Mouse (Mus musculus): ENCODE measurements around the gene Gpr68. TPM values are rescaled to one million over a fixed set of nuclear protein-coding genes. Genes with fewer than 3 reads are reported as not detected.
A peak's percentile ranks its signal among the peaks of the same experiment; 100 is the strongest.

The Gpr68 gene
- polyA plus RNA-seq, 1 experiment from 2014 or later = 0.58 TPM

DNA sequence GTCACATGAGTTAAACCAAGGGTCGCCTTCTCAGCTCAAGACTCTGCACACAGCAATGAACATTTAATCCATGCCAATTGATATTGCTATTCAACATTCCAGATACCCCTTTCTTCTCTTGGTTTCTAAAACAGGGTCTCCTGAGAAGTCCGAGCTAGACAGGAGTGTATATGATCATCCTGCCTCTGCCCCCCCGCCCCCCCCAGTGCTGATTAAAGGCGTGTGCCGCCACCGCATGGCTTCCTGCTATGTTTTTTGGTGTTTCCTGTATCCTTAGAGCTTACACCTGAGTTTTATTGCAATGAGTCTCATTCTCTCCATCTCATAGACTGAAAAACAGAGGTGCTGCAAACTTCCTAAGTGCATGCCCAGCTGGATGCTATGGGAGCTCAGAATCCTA, 6.6 kb downstream of the Gpr68 start:
- H3K27me3 ChIP-seq (ENCODE audit: control insufficient read depth, insufficient read depth, low read depth, low read length) = peaks cover 32% of the 10 kb centered on the region
- no peak overlapping the region for H3K4me3 ChIP-seq (ENCODE audit: low read length)
- 68% methylated on average over 6 of the region's 6 CpGs for WGBS

DNA sequence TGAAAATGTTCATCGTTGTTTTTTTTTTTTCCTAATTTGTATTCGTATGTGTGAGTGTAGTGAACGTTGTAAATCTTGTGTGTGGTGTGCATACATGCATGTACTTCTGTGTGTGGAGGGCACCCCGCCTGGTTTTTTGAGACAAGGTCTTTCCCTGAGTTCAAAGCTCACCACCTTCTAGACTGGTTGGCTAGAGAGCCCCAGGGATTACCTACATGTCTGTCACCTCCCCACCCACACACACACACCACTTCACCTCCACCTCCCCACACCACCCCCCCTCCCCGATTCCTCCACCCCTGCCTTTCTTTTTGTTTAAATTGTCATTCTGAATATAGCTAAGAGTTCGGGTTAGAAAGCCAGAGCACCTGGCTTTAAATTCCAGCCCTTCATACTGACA, 7.1 kb downstream of the Gpr68 start:
- Histone ChIP-seq H3K9ac (ENCODE audit: low read length) (no peak overlapping the region), H3K4me3 (ENCODE audit: low read length) (no peak overlapping the region), H3K27me3 (ENCODE audit: control insufficient read depth, insufficient read depth, low read depth, low read length) (peaks cover 30% of the 10 kb centered on the region), H3K4me2 (ENCODE audit: low read depth, low read length) (no peak overlapping the region), H3K36me3 (ENCODE audit: control insufficient read depth, insufficient read depth, low read length) (no peaks in the 10 kb centered on the region), H3K4me1 (replicated peaks; ENCODE audit: control insufficient read depth, insufficient read depth, low read length) (peaks cover 8% of the 10 kb centered on the region), H3K27ac (ENCODE audit: low read length) (no peak overlapping the region), H3K9me3 (ENCODE audit: control insufficient read depth, low read length) (no peaks in the 10 kb centered on the region)
- 60% methylated on average over 6 of the region's 6 CpGs for whole genome bisulfite sequencing
- ATAC-seq (ENCODE audit: low read depth) = no peak

More for the DNA sequence above, 6.6 kb downstream of the Gpr68 start:
- ATAC-seq (ENCODE audit: low read depth) = no peak
- no peak overlapping the region for H3K4me2 ChIP-seq (ENCODE audit: low read depth, low read length)
- no peak overlapping the region for H3K27ac ChIP-seq (ENCODE audit: low read length)
- H3K36me3 ChIP-seq (ENCODE audit: control insufficient read depth, insufficient read depth, low read length) = no peaks in the 10 kb centered on the region
- peaks cover 8% of the 10 kb centered on the region for H3K4me1 ChIP-seq (replicated peaks; ENCODE audit: control insufficient read depth, insufficient read depth, low read length)
- no peak overlapping the region for H3K9ac ChIP-seq (ENCODE audit: low read length)
- no peaks in the 10 kb centered on the region for H3K9me3 ChIP-seq (ENCODE audit: control insufficient read depth, low read length)

DNA sequence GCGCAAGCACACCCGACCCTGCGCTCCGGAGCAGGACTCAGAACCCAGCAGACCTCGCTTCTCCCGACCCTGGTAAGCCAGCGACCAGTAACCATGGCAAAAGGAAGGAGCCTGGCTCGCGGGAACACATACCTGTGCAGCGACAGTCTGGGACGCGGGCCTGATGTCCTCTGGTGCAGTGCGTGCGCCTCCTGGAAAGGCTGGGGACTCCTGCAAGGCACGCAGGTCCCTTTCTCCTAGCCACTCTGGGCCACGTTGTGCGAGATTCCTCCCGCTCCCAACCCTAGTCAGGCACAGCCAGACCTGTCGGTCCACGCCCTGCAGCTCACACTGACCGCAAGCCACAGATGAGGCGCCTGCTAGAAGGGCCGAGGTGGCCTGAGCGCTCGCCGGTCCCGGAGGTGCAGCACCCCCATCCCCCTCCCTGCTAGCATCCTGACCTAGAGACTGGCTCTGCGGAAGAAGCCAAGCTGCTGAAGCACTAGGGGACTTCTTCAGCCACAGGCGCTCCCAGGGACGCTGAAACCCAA, 8.8 kb downstream of the Gpr68 start:
- Histone ChIP-seq H3K27ac (ENCODE audit: low read length) (no peak overlapping the region), H3K27me3 (ENCODE audit: control insufficient read depth, insufficient read depth, low read depth, low read length) (peaks cover 30% of the 10 kb centered on the region), H3K4me1 (replicated peaks; ENCODE audit: control insufficient read depth, insufficient read depth, low read length) (peaks cover 8% of the 10 kb centered on the region), H3K9me3 (ENCODE audit: control insufficient read depth, low read length) (no peaks in the 10 kb centered on the region), H3K4me2 (ENCODE audit: low read depth, low read length) (peak overlapping the region; percentile 30), H3K4me3 (ENCODE audit: low read length) (peak overlapping the region; percentile 29), H3K36me3 (ENCODE audit: control insufficient read depth, insufficient read depth, low read length) (no peaks in the 10 kb centered on the region), H3K9ac (ENCODE audit: low read length) (peak overlapping the region; percentile 13; the same call in 1 of the 2 replicates)
- WGBS = 1% methylated on average over 30 of the region's 30 CpGs
- ATAC-seq (ENCODE audit: low read depth) = peak; percentile 15; the same call in 1 of the 2 replicates

DNA sequence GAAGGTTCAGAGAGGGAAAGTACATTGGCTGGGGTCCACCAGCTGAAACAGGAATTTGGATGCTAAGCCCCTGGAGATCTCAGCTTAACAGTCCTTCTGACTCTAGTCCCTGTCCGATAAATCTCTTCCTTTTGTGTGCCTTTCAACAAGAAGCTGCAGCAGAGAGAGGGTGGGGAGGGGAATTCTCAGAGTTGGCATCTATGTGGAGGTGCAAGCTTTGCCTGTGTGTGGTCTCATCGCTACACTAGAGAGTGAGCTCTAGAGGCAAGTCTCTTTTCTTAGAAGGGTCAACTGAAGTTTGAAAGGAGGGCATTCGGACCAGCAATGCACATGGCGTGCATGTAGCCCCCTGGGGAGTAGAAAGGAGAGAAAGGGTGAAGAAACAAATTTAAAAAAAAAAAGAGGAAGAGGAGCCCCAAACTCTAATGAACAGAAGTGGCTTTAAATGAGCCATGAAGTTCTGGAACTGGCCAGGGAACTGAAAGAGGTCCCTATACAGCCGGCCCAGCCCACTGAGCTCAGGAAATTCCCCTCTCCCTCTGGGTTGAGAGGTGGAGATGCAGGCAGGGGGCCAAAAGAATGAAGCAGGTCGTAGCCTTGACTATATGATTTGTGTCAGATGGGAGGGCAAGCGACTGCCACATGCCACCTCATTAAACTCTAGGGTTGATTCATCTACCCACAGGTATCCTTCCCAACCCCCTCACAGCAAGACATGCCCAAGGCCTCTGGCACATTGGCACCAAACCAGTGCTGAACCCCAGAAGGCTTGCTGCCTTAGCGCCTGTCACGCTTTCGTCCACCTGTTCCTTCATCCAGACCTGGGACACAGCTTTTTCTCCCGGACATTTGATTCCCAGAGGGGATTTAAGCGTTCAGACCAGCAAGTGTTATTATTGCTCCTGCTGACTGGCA, 10.0 kb downstream of the Gpr68 start:
- ATAC-seq (ENCODE audit: low read depth) = no peak
- H3K27ac ChIP-seq (ENCODE audit: low read length) = no peak overlapping the region
- peaks cover 8% of the 10 kb centered on the region for H3K4me1 ChIP-seq (replicated peaks; ENCODE audit: control insufficient read depth, insufficient read depth, low read length)
- no peaks in the 10 kb centered on the region for H3K36me3 ChIP-seq (ENCODE audit: control insufficient read depth, insufficient read depth, low read length)
- no peaks in the 10 kb centered on the region for H3K9me3 ChIP-seq (ENCODE audit: control insufficient read depth, low read length)
- no peak overlapping the region for H3K4me3 ChIP-seq (ENCODE audit: low read length)
- peaks cover 30% of the 10 kb centered on the region for H3K27me3 ChIP-seq (ENCODE audit: control insufficient read depth, insufficient read depth, low read depth, low read length)
- WGBS = 35% methylated on average over 12 of the region's 12 CpGs
- no peak overlapping the region for H3K9ac ChIP-seq (ENCODE audit: low read length)
- H3K4me2 ChIP-seq (ENCODE audit: low read depth, low read length) = peak overlapping the region; percentile 30

DNA sequence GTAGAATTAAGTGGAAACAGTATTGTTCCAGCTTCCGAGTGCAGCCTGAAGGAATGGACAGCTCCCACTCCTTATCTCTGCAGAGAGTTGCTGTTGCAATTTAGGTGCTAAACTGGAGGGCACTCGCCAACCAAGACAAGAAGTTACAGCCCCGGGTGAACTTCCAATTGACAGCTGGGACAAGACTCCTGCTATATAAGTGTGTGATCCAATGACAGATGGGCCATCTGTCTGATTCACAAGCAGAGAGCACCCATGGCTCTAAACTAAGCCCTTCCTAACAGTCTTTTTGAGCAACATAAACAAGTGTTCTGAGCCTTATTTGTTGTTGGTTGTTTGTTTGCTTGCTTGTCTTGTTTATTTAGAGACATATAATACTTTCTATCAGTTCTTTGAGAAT, 11.3 kb downstream of the Gpr68 start:
- no peak overlapping the region for H3K27ac ChIP-seq (ENCODE audit: low read length)
- H3K9me3 ChIP-seq (ENCODE audit: control insufficient read depth, low read length) = no peaks in the 10 kb centered on the region
- H3K9ac ChIP-seq (ENCODE audit: low read length) = no peak overlapping the region
- H3K36me3 ChIP-seq (ENCODE audit: control insufficient read depth, insufficient read depth, low read length) = no peaks in the 10 kb centered on the region
- H3K27me3 ChIP-seq (ENCODE audit: control insufficient read depth, insufficient read depth, low read depth, low read length) = peaks cover 30% of the 10 kb centered on the region
- no peak for ATAC-seq (ENCODE audit: low read depth)
- WGBS = 12% methylated on average over 3 of the region's 3 CpGs
- H3K4me2 ChIP-seq (ENCODE audit: low read depth, low read length) = no peak overlapping the region
- H3K4me1 ChIP-seq (replicated peaks; ENCODE audit: control insufficient read depth, insufficient read depth, low read length) = peaks cover 8% of the 10 kb centered on the region
- H3K4me3 ChIP-seq (ENCODE audit: low read length) = no peak overlapping the region

DNA sequence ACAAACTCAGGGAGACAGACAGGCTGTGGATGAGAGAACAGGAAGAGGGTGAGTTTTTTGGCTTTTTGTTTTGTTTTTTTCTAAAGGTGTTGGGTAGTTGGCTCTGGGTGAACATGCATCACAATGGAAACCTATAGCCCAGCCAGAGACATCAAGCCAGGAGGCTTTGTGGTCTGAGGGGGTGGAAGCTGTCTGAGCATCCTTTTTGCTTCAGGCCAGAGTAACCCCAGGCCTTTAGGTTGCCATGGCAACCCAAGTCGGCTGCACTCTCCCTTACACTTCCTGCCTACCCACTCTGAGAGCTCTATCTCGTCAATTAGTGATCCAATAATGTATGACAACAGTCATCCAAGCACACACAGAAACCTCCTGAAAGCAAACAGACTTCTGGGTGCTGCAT, 12.5 kb downstream of the Gpr68 start:
- Histone ChIP-seq H3K27me3 (ENCODE audit: control insufficient read depth, insufficient read depth, low read depth, low read length) (peaks cover 30% of the 10 kb centered on the region), H3K27ac (ENCODE audit: low read length) (no peak overlapping the region), H3K36me3 (ENCODE audit: control insufficient read depth, insufficient read depth, low read length) (no peaks in the 10 kb centered on the region), H3K9ac (ENCODE audit: low read length) (no peak overlapping the region), H3K4me3 (ENCODE audit: low read length) (no peak overlapping the region), H3K4me1 (replicated peaks; ENCODE audit: control insufficient read depth, insufficient read depth, low read length) (peaks cover 8% of the 10 kb centered on the region), H3K9me3 (ENCODE audit: control insufficient read depth, low read length) (no peaks in the 10 kb centered on the region), H3K4me2 (ENCODE audit: low read depth, low read length) (no peak overlapping the region)
- 3% methylated on average over 2 of the region's 2 CpGs for WGBS
- ATAC-seq (ENCODE audit: low read depth) = no peak

DNA sequence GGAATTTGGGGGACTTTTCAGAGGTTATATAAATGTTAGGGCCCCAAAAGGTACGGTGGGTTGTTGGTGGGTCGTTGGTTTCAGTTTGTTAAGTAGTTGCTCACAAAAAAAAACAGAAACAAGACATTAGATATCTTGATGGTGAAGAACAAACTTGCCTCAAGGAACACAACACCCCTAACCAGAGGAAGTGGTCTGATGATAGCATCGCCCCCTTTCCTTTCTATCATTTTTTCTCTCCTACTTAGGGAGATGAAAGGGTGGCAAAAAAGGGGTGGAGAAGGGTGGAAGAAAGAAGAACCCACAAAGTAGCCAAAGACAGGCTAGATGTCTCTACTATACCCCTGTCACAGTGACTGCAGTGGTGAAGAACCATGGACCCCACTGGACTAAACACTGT, 17.4 kb downstream of the Gpr68 start:
- no peak for ATAC-seq (ENCODE audit: low read depth)
- 78% methylated on average over 3 of the region's 3 CpGs for WGBS
- Histone ChIP-seq H3K4me2 (ENCODE audit: low read depth, low read length) (no peak overlapping the region), H3K4me1 (replicated peaks; ENCODE audit: control insufficient read depth, insufficient read depth, low read length) (no peaks in the 10 kb centered on the region), H3K4me3 (ENCODE audit: low read length) (no peak overlapping the region), H3K36me3 (ENCODE audit: control insufficient read depth, insufficient read depth, low read length) (no peaks in the 10 kb centered on the region), H3K9ac (ENCODE audit: low read length) (no peak overlapping the region), H3K27ac (ENCODE audit: low read length) (no peak overlapping the region), H3K9me3 (ENCODE audit: control insufficient read depth, low read length) (no peaks in the 10 kb centered on the region), H3K27me3 (ENCODE audit: control insufficient read depth, insufficient read depth, low read depth, low read length) (no peaks in the 10 kb centered on the region; the same call in 1 of the 2 replicates)

DNA sequence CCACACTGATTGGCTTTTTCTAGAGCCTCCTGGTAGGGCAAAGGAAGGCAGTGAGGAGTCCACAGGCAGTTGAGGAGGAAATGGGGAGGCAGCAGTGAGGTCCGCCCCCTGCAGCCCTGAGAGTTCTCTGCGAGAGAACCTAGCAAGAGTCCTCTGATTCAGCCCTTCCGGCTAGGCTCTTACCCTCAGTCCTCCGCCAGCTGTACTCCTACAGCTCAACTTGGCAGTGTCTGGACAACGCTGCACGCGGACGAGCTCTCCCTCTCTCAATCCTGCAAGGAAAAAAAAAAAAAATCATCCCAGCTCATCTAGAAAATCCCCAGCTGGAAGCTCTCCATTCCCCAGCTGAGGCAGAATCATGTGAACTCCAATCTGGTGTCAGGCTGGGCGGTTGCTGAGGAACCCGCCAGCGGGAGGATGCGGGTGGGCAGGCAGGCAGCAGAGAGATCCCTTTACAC, 20.2 kb downstream of the Gpr68 start:
- Histone ChIP-seq H3K4me3 (ENCODE audit: low read length) (no peak overlapping the region), H3K4me1 (replicated peaks; ENCODE audit: control insufficient read depth, insufficient read depth, low read length) (no peaks in the 10 kb centered on the region), H3K4me2 (ENCODE audit: low read depth, low read length) (no peak overlapping the region), H3K27me3 (ENCODE audit: control insufficient read depth, insufficient read depth, low read depth, low read length) (no peaks in the 10 kb centered on the region; the same call in 1 of the 2 replicates), H3K9ac (ENCODE audit: low read length) (no peak overlapping the region), H3K9me3 (ENCODE audit: control insufficient read depth, low read length) (no peaks in the 10 kb centered on the region), H3K36me3 (ENCODE audit: control insufficient read depth, insufficient read depth, low read length) (no peaks in the 10 kb centered on the region), H3K27ac (ENCODE audit: low read length) (no peak overlapping the region)
- 17% methylated on average over 12 of the region's 12 CpGs for WGBS
- ATAC-seq (ENCODE audit: low read depth) = peak; percentile 94

DNA sequence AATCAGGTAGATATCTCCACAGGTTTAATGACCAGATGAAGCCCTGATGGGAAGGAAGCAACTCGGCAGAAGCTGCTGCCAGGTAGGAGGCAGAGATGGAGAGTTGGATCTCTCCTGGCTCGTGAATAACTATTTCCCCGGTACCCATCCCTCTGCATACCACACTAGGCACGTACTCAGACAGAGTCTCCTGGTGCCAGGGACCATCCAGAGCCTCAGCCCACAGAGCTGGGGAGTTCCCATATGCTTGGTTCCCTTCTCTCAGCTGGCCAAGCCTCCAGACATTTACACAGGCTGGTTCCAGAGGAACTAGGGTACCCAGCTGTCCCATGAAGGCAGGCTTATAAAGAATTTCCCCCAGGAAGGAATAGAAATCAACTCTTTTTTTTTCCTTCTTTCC, 21.1 kb downstream of the Gpr68 start:
- Histone ChIP-seq H3K4me1 (replicated peaks; ENCODE audit: control insufficient read depth, insufficient read depth, low read length) (no peaks in the 10 kb centered on the region), H3K9ac (ENCODE audit: low read length) (no peak overlapping the region), H3K36me3 (ENCODE audit: control insufficient read depth, insufficient read depth, low read length) (no peaks in the 10 kb centered on the region), H3K27me3 (ENCODE audit: control insufficient read depth, insufficient read depth, low read depth, low read length) (no peaks in the 10 kb centered on the region; the same call in 1 of the 2 replicates), H3K27ac (ENCODE audit: low read length) (no peak overlapping the region), H3K9me3 (ENCODE audit: control insufficient read depth, low read length) (no peaks in the 10 kb centered on the region), H3K4me2 (ENCODE audit: low read depth, low read length) (no peak overlapping the region), H3K4me3 (ENCODE audit: low read length) (no peak overlapping the region)
- no peak for ATAC-seq (ENCODE audit: low read depth)
- WGBS = 75% methylated on average over 4 of the region's 4 CpGs
